Mouse (Mus musculus) cerebellum, postnatal 10 days (tissue): ENCODE results near the gene Cyb5d2.
"Not testable (repeated sequence)": the region's sequence is repeated elsewhere in the genome, so short reads cannot be mapped to it uniquely, and the experiment has no call there.

Experiments used
- DNase-seq, 2 experiments: peaks; one replicate each; pipeline ENCODE4 v3.0.0; 2021; ENCODE audit warnings: mixed read lengths in 2 of 2

Cyb5d2 gene

DNA sequence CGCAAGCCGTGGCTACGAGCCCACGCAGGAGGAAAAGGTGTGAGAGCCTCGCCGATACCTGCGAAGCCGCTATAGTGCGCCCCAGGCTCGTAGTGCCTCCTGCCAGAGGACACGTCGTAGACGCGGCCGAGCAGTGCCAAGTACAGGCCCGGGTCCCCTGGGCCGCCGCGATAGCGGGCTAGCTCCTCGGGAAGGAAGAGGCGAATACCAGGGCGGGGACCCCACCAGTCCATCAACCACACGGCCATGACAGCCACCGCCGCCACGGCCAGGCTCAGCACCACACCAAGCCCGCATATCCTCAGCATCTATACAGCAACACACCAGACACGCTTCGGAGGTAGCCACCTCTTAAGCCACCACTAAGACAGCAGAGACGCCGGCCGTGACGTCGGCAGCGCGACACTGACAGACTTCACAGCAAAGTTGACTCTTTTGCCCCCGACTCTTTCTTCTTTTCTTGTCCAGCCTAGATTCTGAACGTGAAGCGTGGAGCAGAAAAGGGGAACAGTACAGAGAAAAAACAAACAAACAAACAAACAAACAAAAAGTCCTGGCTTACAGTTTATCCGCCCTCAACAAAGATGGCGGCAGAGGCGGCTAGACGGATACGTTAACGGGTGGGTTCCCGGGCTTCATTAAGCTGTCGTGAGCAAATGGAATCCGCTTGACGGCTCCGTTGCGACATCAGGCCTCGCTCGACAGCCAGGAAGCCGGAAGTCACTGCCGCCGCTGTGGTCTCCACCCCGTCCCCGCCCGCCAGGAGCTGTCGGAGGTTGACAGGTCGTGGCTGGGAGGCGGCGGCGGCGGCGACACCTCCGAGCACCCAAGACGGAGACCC, at the start of gene Cyb5d2, which contains the start of gene Zzef1:
TSS of gene Cyb5d2 (minus strand) at position 688 of the 841 bp plus-strand sequence.
TSS of gene Zzef1 (plus strand) at position 772 of the 841 bp plus-strand sequence.
- DNase-seq = peak; percentile 94 to 96

GRCm38 (mm10) chr11:72845526-72845925, 49.6 kb upstream of the Cyb5d2 start:
- no peak for DNase-seq

GRCm38 (mm10) chr11:72843576-72843975, 47.6 kb upstream of the Cyb5d2 start:
- no peak for DNase-seq

DNA sequence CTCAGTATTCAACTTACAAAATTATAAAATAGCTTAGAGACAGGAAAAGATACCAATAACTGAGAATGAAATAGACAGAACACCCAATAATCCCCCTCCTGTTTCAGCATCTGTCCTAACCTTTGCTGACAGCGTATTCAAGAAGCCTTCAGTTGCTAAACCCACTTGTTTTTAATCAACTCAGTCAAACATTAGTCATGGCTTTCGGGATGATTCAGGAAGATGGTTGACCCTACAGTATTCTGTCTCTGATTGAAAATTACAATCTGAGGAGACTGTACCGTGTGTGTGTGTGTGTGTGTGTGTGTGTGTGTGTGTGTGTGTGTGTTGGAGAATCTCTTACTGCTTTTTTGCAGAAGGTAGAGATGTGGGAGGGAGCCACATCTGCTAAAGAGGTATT, 46.8 kb upstream of the Cyb5d2 start:
- no peak for DNase-seq

DNA sequence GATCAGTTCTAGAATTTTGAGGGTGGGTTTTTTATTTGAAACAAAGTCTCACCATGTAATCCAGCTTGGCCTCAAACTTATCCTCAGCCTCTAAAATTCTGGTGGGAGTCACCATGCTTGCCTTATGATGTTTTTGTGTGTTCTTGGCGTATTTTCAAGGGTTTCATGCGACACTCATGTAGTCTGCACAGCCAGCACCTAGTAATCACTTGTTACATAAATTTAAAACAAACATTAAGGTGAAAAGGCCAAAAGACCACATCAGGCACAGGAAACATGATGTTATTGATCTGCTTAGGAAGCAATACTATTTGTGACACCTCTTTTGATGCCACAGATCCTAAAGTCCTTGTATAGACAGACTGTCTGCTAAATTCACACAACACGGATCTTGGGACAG, 33.9 kb upstream of the Cyb5d2 start:
- no peak for DNase-seq

DNA sequence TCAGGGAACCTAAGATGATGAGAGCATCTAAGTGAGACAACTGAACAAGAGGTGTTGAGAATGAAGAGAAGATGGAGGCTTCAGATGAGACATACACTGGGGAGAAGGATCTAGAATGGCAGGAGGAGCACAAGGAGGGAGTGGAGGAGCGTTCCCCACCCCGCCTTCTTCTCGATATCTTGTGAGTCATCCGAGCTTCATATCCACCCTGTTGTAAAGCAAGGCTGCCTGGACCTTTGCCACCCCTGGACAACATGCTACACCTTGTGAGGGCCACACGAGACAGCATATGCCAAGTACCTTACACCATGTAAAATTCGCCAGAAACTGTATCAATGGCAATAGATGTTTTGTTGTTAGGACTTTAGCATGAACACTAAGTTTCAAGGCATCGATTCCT, 25.1 kb upstream of the Cyb5d2 start:
- no peak for DNase-seq

DNA sequence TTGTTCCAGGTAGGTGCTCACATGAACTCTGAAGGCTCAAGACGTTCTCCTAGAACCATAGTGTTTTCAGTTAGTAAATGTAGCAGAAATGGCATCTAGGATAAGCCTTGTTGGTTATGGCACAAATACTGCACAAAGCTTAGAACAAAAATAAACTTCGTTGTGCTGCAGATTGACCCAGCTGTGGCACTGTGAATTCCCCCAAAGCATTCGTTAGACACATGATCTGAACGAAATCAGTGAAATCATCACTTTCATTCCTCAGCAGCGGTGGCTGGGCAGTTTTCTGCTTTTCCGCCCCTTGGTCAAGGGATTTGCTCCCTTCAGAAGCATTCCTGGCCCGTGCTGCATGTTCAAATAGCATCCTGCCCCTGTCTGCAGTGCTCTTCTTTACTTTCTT, 22.1 kb upstream of the Cyb5d2 start:
- no peak for DNase-seq

DNA sequence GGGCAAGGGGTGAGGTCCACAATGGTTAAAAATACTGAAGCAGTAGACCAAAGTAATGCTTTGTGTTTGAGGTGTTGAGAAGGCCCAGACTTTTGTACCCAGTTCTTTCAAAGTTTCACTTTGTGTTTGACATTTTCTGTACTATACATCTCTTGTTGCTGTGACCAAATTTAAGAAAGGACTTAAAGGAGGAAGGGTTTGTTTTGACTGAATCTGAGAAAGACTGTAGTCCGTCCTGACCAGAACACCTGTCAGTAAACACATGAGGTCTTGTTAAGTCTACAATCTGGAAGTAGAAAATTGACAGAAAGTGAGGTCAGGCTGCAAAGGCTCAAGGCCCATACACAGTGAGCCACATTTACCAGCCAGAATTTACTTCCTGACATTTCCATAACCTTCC, 20.9 kb upstream of the Cyb5d2 start:
- no peak for DNase-seq

DNA sequence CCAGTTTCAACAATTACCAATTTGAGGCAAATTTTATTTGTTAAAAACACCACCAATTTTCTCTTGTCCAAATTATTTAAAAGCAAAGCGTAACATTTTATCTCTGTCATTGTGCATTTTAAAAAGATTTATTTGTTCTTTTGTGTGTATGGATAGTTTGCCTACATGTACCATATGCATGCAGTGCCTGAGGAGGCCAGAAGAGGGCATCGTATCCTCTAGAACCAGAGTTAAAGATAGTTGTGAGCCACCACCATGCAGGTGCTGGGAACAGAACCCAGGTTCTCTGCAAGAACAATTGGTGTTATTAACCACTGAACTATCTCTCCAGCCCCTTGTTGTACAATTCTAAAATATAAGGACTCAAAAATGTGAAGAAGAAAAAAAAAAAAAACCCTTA, 18.2 kb upstream of the Cyb5d2 start:
- DNase-seq = peak in 1 of 2 experiments; percentile 19

DNA sequence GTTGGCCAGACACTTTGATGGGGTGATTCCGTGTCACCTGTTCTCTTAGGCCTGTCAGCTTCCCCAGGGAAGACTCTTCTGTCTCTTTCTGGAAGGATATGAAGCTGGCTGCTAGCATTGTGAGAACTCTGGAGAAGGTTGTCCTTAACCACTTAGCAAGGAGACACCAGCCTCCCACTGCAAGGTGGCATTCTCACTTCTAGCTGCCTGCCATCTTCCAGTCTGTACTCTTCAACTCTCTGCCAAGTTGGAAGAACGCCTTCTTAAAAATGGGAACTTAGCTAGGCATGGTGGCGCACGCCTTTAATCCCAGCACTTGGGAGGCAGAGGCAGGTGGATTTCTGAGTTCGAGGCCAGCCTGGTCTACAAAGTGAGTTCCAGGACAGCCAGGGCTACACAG, 17.7 kb upstream of the Cyb5d2 start:
- DNase-seq = no peak

DNA sequence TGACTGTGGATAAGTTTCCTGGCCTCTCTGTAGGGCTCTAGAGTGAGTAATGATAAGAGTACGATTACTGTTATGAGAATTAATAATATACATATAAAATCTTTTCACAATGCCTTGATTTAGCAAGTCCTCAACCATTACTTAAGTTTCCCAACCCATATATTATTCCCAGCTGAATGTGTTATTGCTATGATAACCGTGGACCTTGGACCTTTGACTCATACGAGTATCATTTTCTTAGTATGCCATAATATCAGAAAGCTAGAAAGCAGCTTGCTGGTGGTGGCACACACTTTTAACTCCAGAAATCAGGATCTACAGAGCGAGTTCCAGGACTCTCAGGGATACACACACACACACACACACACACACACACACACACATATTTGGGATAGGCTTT, 12.1 kb upstream of the Cyb5d2 start:
- no peak for DNase-seq

DNA sequence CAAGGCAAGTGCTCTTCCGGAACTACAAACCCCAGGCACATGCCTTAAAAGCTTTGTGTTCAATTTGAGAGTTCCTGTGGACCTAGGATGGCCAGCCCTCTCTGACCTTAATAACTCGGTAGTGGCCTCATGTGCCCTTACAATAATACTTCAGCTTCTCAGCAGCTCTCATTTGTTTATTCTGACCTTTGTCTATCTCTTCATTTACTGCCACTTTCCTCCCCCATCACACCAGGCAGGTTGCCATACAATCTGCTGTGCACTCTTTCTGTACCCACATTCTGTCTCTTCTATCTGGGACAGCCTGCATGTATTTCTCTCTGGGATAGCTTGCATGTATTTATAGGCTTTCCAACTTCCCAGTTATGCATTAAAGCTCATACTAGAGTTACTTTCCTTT, 10.6 kb upstream of the Cyb5d2 start:
- peak; percentile 17 to 22 for DNase-seq

DNA sequence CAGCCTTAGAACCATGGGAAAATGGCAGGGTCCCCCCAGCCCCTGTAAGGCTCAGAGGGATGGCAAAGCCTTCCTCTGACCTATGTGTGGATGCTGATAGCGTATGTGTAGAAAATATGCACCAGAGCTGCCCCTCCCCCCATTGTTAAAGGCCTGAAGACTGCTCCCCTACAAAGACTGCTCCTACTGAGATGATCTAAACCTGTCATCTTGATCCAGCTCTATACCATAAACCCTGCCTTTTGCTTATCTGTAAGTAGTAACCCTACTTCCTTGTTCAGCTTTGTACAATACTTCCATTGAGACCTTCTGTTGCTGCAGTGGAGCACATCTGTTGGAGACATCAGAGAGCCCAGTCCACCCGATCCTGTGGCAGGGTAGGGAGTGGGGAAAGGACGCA, 9.3 kb upstream of the Cyb5d2 start:
- DNase-seq = no peak

DNA sequence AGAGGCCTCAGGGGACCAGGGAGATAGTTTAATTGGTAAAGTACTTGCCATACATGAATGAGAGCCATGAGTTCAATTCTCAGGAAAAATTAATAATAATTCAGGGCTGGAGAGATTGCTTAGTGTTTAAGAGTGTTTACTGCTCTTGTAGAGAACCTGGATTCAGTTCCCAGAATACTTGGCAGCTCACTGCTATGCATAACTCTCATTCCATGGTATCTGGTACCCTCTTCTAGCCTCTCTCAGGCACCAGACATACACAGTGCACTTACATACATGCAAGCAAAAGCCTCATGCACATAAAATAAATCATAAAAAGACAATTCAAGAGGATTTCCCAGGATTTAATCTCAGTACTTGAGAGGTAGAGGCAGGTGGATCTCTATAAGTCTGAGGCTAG, 8.6 kb upstream of the Cyb5d2 start:
- no peak for DNase-seq

DNA sequence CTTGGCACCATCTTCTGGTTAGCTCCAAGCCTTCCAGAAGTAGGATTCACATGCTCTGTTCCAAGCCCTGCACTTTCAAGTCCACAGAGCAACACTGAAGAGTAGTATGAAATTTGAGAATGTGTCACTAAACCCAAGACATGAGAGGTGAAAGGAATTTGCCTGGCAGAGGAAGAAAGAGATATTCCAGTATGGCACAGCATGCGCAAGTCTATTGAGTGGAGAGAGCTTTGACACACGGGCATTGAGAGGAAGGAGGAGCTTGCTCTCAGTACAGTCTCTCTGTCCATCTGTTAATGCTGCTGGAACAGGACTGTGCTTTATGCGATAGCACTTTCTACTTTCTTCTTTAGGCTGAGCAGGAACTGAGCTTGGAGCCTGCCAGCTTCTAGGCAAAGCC, 7.1 kb upstream of the Cyb5d2 start:
- no peak for DNase-seq

GRCm38 (mm10) chr11:72801182-72801581, 5.2 kb upstream of the Cyb5d2 start:
- no peak for DNase-seq

DNA sequence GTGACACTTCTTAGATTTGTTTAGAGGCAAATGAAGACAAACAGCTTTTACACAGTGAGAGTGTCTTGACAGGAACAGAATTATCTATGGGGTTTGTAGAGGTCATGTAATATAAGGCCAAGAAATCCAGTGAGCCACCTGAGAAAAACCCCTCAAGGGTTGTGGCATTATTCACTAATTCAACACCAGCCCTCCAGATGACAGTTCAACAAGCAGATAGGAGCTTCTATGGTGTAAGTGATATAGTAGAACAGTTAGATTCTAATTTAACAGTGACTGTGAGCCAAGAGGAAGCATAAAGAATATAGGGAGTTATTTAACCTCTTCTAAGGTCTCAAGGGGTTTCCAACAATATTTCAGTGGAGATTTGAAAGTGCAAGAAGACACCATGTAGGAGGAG, 2.2 kb upstream of the Cyb5d2 start:
- no peak for DNase-seq

- DNase-seq = no peak
These were observed 914 bp upstream of the Cyb5d2 start for GRCm38 (mm10) chr11:72796773-72797338.

- DNase-seq = no peak
These were observed 350 bp upstream of the Cyb5d2 start for GRCm38 (mm10) chr11:72796296-72796687.

DNA sequence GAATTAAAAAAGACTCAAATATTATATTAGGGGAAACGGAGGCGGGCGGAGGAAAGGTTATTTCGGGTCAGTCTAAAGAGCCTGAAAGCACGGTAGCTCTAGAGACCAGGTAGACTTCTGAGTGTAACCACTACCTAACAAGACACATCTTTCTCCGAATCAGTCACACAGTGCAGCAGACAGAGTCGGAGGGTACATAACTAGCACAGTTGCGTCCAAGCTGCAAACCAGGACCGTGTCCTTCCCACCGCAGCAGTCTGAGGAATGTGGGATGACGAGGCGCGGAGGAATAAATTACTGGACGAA, 840 bp downstream of the Cyb5d2 start:
- no peak for DNase-seq

DNA sequence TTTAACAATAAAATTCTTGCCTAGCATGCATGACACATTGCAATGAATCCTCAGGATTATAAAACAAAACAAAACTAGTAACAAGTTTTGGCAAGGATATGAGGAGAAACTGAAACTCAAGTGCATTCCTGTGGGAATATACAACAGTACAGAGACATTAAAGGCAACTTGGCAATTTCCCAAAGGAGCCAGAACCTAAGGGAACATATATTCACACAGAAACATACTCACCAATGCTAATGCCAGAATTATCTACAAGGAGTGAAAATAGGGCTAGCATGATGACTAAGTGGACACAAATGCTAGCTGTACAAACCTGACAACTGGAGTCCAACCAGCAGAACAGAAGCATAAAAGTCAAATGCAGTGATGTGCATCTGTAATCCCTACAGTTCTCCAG, 3.9 kb downstream of the Cyb5d2 start:
- DNase-seq = no peak

DNA sequence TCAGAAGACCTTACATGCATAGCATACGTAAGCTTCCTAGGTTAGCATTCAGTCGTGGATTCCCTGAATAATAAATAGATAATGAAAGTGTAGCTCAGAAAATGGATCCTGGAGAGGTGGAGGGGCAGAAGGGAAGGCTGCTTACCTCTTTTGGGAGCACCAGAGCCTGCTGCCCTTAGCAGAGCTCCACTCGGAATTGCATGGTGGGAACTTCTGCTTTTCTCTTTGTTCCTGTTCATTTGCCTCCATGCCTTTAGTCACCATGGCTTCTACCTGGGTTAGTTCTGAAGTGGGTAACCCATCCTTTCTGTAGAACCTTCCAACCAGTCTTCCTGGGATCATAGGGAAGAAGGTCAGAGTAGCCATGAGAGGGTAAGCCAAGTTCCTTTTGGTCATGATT, 13.4 kb downstream of the Cyb5d2 start:
- no peak for DNase-seq

DNA sequence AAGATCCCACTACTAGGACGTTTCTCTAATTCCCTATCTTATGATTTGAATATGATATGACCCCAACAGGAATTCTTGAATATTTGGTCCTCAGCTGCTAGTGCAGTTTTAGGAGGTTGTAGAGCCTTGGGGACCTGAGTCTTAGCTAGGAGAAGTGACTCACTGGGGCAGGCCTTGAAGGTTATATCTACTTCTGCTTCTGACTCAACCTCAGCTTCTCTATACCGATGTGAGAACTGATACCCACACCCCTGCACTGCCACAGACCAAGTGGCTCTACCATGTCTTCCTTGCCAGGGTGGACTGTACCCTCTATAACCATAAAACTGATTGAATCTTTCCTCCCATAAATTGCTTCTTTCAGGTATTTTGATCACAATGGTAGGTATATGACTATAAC, 13.8 kb downstream of the Cyb5d2 start:
- no peak for DNase-seq

DNA sequence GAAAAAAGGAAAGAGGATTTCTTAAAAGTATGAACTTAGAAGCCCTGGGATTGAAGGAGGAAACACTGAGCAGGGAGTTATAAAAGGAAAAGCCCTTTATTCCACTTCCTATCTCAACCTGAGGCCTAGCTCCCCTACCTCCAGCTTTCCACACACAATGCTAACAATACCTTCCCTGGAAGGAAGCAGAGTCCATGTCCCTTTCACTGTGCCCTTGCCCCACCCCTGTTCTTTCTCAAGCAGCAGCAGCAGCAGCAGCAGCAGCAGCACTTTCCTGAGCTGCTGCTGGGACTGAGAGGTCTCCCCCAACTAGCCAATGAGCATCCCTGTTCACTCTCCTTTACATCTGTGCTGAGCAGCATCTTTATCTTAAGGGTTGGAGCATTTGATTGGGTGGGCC, 17.0 kb downstream of the Cyb5d2 start:
- DNase-seq = no peak

DNA sequence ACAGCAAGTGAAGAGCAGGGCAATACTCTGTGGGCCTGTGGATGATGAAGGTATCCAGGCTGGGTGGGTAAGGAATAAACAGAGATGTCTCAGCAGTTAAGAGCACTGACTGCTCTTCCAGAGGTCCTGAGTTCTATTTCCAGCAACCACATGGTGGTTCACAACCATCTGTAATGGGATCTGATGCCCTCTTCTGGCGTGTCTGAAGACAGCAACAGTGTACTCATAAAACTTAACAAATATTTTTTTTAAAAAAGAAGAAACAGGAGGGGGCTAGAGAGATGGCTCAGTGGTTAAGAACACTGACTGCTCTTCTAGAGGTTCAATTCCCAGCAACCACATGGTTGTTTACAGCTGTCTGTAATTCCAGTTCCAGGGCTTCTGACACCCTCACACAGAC, 23.3 kb downstream of the Cyb5d2 start:
- not testable (repeated sequence) for DNase-seq
